Mouse (Mus musculus) bone marrow, adult 2 months (tissue): ENCODE measurements around the gene Ctrb1.

Experiments
- CTCF ChIP-seq: fragments of 200-500 bp; IDR thresholded peaks from 2 replicates; pipeline ENCODE4 v1.5.1; 2011; ENCODE audit warnings: low read length, control low read depth; ENCODE audit not compliant: control insufficient read depth, insufficient read depth
- POLR2A ChIP-seq: fragments of 200-500 bp; IDR thresholded peaks from 2 replicates; pipeline ENCODE4 v1.6.1; 2011; ENCODE audit warnings: low read depth, mild to moderate bottlenecking, control low read depth, low read length, borderline replicate concordance; ENCODE audit not compliant: control insufficient read depth

- TF ChIP-seq CTCF = no peak
- TF ChIP-seq POLR2A = no peak
Observed at GRCm38 (mm10) chr8:111653524-111653923, 37.3 kb downstream of the Ctrb1 start.
